Mouse (Mus musculus) E14TG2a.4 (cell line): ENCODE data around the gene Pde7b.

Experiments
- CTCF ChIP-seq: conservative IDR thresholded peaks from 2 replicates; pipeline ENCODE4 v1.5.1; 2014; ENCODE audit warnings: low read length
- POU5F1 ChIP-seq: IDR thresholded peaks from 2 replicates; pipeline ENCODE4 v1.6.1; 2014; ENCODE audit warnings: low read length, borderline replicate concordance

- TF ChIP-seq CTCF (no peak), POU5F1 (no peak)
Observed at GRCm38 (mm10) chr10:20659718-20660117, 65.2 kb downstream of the Pde7b start.
